ENCODE assay signal across 20 mouse cellular contexts in genomic region chr13:93560282-93560681, GRCm38 (mm10).
DNase-seq lines count a peak whose midpoint lies in the region; ATAC-seq lines count a peak whose summit lies in the region.
"Had no signal": no experiment of that assay in that cellular context is flagged by ENCODE, and none has a peak within 500 bp of the region (broad histone marks: within the 10 kb centered on the region; RNA-seq: fewer than 3 reads in every experiment).

No protein-coding gene starts in this region.

- H3K9me3 ChIP-seq in midbrain, embryonic 10.5 days (replicated peaks), result no peaks in the 10 kb centered on the region
- H3K9me3 ChIP-seq: embryonic facial prominence, embryonic 10.5 days; embryonic facial prominence, embryonic 12.5 days had no signal

- H3K4me3 ChIP-seq in midbrain, embryonic 10.5 days, result no peak overlapping the region
- H3K4me3 ChIP-seq: embryonic facial prominence, embryonic 10.5 days; embryonic facial prominence, embryonic 12.5 days had no signal

- no peak overlapping the region for H3K27ac ChIP-seq in midbrain, embryonic 10.5 days (replicated peaks)
- H3K27ac ChIP-seq: embryonic facial prominence, embryonic 10.5 days; embryonic facial prominence, embryonic 12.5 days had no signal

- no peak for DNase-seq in frontal cortex, postnatal 10 days (ENCODE audit: low spot score in 2 of 2)
- peak; percentile 38 to 71 for DNase-seq in left cerebral cortex, postnatal 14 days (ENCODE audit: low spot score in 2 of 2)
- DNase-seq in left cerebral cortex, adult 18-20 months (ENCODE audit: low spot score in 2 of 2), result no peak
- DNase-seq in right cerebral cortex, postnatal 10 days (ENCODE audit: low spot score in 2 of 2), result peak; percentile 40 to 70
- DNase-seq in right cerebral cortex, postnatal 4 days, result no peak
- DNase-seq in telencephalon, adult 2 months (ENCODE audit: low read depth, low spot score), result peak; percentile 44
- DNase-seq in midbrain, embryonic 10.5 days (ENCODE audit: low spot score), result no peak
- DNase-seq: adrenal gland, adult 2 months; adrenal gland, postnatal 10 days; adrenal gland, postnatal 25 days; cerebellum, adult 11-12 months; cerebellum, adult 2 months; cerebellum, adult 9-10 months; cerebellum, postnatal 10 days; cerebellum, postnatal 25 days had no signal

- intact Hi-C loops in left cerebral cortex, postnatal 14 days (cut with DNase I), result no loop called here

- 93% methylated on average over 3 of the region's 3 CpGs for WGBS in midbrain, embryonic 10.5 days

- no peaks in the 10 kb centered on the region for H3K4me1 ChIP-seq in midbrain, embryonic 10.5 days
- H3K4me1 ChIP-seq: embryonic facial prominence, embryonic 10.5 days; embryonic facial prominence, embryonic 12.5 days had no signal

- ATAC-seq in frontal cortex, adult (ENCODE audit: low TSS enrichment), result peak; percentile 42; the same call in 1 of the 2 replicates
- ATAC-seq: forebrain, embryonic 14.5 days; forebrain, embryonic 16.5 days had no signal

- no peaks in the 10 kb centered on the region for H3K27me3 ChIP-seq in midbrain, embryonic 10.5 days (ENCODE audit: low read depth, poor library complexity, severe bottlenecking)
- H3K27me3 ChIP-seq: embryonic facial prominence, embryonic 12.5 days had no signal

- no peaks in the 10 kb centered on the region for H3K36me3 ChIP-seq in midbrain, embryonic 10.5 days
- H3K36me3 ChIP-seq: embryonic facial prominence, embryonic 10.5 days; embryonic facial prominence, embryonic 12.5 days had no signal

Comparison
In these comparisons a context has a peak if more than half of its experiments do, and no peak if none do; other contexts are left out.
1. DNase-seq: peak in left cerebral cortex, postnatal 14 days (2 of 2), right cerebral cortex, postnatal 10 days (2 of 2) and telencephalon, adult 2 months (single experiment); none in frontal cortex, postnatal 10 days (0 of 2), left cerebral cortex, adult 18-20 months (0 of 2), right cerebral cortex, postnatal 4 days (single experiment) and midbrain, embryonic 10.5 days (single experiment).